Mouse (Mus musculus) thymus, adult 2 months (tissue): ENCODE measurements around the gene Ankrd6.

Source experiments
- CTCF ChIP-seq: fragments of 200-500 bp; IDR thresholded peaks from 2 replicates; pipeline ENCODE4 v1.5.1; 2012; ENCODE audit warnings: mild to moderate bottlenecking, control low read depth, low read length, moderate library complexity, borderline replicate concordance; ENCODE audit not compliant: control insufficient read depth, poor library complexity, insufficient read depth; ENCODE audit errors: extremely low read depth
- POLR2A ChIP-seq: fragments of 200-500 bp; IDR thresholded peaks from 2 replicates; pipeline ENCODE4 v1.6.1; 2012; ENCODE audit warnings: mild to moderate bottlenecking, low read length, control low read depth, moderate library complexity; ENCODE audit not compliant: control insufficient read depth, poor library complexity, insufficient read depth; ENCODE audit errors: extremely low read depth

DNA sequence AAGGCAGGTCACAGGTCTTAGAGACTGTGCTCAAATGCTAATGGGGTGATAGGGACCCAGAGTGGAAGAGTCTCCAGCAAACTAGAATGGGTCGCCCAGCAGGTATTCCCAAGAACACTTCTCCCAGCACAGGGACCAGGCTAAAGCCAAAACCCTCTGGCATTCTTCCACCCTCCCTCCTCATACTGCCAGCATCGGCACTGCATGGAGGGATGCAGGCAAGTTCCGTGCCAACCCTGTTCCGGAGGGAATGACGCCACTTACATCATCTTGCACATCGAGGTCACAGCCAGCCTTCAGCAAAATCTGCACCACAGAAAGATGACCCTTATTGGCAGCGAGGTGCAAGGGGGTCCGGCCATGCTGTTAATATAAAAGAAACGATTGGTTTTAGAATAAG is 114.6 kb downstream of the Ankrd6 start:
- TF ChIP-seq CTCF (no peak), POLR2A (no peak)
